ENCODE assay signal across 1 mouse cellular context in the genomic region with DNA sequence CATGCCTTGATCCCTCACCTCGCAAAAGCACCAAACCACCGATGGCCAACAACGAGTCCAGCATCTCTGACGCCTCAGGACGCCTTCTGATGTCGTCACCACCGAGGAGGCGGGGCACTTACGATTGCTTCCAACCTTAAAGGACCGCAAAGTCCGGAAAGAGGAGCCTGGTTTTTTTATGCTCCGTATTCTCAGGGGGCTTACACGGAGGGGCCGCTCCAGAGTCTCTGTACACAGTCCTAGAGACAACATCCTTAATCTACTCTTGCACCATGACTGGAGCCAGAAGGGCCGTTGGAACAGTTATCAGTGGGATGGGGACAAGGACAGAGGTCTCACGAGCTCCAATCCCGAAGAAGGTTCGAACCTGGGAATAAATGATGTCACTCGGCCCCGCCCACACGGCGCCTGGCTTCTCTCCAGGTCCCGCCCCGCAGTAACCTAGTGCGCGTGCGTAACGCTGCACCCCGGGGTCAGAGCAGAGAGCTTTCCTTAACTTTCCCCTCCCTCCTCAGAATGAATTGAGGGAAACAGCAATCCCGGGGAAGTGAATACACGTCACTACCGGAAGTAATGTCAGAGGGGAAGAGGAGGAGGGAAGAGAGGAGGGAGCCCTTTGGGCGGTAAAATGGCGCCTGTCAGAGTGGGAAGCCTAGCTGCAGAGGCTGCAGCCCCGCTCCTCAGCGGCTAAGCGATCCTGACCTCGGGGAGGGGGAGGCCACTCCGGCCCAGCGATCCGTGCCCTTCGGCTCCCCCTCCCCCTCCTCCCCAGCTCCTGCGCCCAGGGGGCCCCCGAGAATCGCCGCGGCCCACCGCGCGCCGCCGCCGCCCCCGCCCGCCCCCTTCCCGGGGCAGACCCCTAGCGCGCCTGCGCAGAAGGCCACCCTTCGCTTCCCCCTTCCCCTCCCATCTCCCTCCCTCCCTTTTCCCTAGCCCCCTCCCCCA.
TF ChIP-seq lines count a peak whose summit lies in the region.

No protein-coding gene starts in this region.

TF ChIP-seq in MEL, 35 proteins besides CTCF, POLR2A, EP300 and RAD21:
- TF ChIP-seq ZNF384 (IDR thresholded peaks at IDR 0.05; ENCODE audit: low read depth, low read length) (peak; percentile 79), BHLHE40 (IDR thresholded peaks at IDR 0.05; ENCODE audit: borderline replicate concordance, low read depth, low read length) (peak; percentile 47; the same call in 1 of the 2 replicates), MEF2A (IDR thresholded peaks at IDR 0.05; ENCODE audit: extremely low read depth, insufficient replicate concordance, low read depth, low read length, poor library complexity, severe bottlenecking) (no peak), MYC (IDR thresholded peaks at IDR 0.05; ENCODE audit: low read depth, low read length) (peak; percentile 81; the same call in 1 of the 2 replicates), MAFK (IDR thresholded peaks at IDR 0.05; ENCODE audit: borderline replicate concordance, low read depth, low read length) (no peak), ETS1 (IDR thresholded peaks at IDR 0.05; ENCODE audit: low read depth, low read length) (peak; percentile 78), NELFE (IDR thresholded peaks at IDR 0.05; ENCODE audit: low read depth, low read length) (peak; percentile 88), E2F4 (IDR thresholded peaks at IDR 0.05; ENCODE audit: borderline replicate concordance, low read depth, low read length) (0 out of 2 replicates have a peak, but pooled peaks have one; percentile 56), MAX (IDR thresholded peaks at IDR 0.05; ENCODE audit: low read length) (peak; percentile 75), GATA1 (IDR thresholded peaks at IDR 0.05; ENCODE audit: low read depth, low read length) (no peak), RCOR1 (IDR thresholded peaks at IDR 0.05; ENCODE audit: low read depth, low read length) (peak; percentile 10; the same call in 1 of the 2 replicates), UBTF (IDR thresholded peaks at IDR 0.05; ENCODE audit: borderline replicate concordance, insufficient read depth, low read depth, low read length) (0 out of 2 replicates have a peak, but pooled peaks have one; percentile 66), ZC3H11A (IDR thresholded peaks at IDR 0.05; ENCODE audit: low read depth, low read length) (0 out of 2 replicates have a peak, but pooled peaks have one; percentile 20), TBP (IDR thresholded peaks at IDR 0.05; ENCODE audit: low read depth, low read length) (peak; percentile 92), TAL1 (IDR thresholded peaks at IDR 0.05; ENCODE audit: low read length) (no peak), POLR2AphosphoS5 (IDR thresholded peaks at IDR 0.05; ENCODE audit: borderline replicate concordance, low read depth, low read length) (no peak), SMC3 (IDR thresholded peaks at IDR 0.05; ENCODE audit: low read depth, low read length) (no peak), MYB (IDR thresholded peaks at IDR 0.05; ENCODE audit: low read depth, low read length) (peak; percentile 83; the same call in 1 of the 2 replicates), CHD1 (IDR thresholded peaks at IDR 0.05; ENCODE audit: low read depth, low read length) (no peak), HCFC1 (IDR thresholded peaks at IDR 0.05; ENCODE audit: low read depth, low read length) (peak; percentile 83), SIN3A (IDR thresholded peaks at IDR 0.05; ENCODE audit: low read length) (peak; percentile 97), KAT2A (conservative IDR thresholded peaks at IDR 0.05; ENCODE audit: low read depth, low read length) (no peak; the same call in none of the 2 replicates), JUND (IDR thresholded peaks at IDR 0.05; ENCODE audit: low read depth, low read length) (no peak), MAZ (IDR thresholded peaks at IDR 0.05; ENCODE audit: low read depth, low read length) (peak; percentile 84), USF2 (IDR thresholded peaks at IDR 0.05; ENCODE audit: borderline replicate concordance in 1 of 2, insufficient read depth in 1 of 2, low read depth in 1 of 2, low read length in 2 of 2) (no peak), POLR2AphosphoS2 (IDR thresholded peaks at IDR 0.05; ENCODE audit: low read length) (peak; percentile 92), ELF1 (IDR thresholded peaks at IDR 0.05; ENCODE audit: low read depth, low read length) (peak; percentile 87), GABPA (IDR thresholded peaks at IDR 0.05; ENCODE audit: low read depth, low read length) (no peak), CHD2 (IDR thresholded peaks at IDR 0.05; ENCODE audit: low read length) (no peak), USF1 (IDR thresholded peaks at IDR 0.05; ENCODE audit: low read depth, low read length) (peak; percentile 43; the same call in 1 of the 2 replicates), NRF1 (IDR thresholded peaks at IDR 0.05; ENCODE audit: insufficient read depth, low read depth, low read length, poor library complexity, severe bottlenecking) (peak; percentile 100), TCF12 (IDR thresholded peaks at IDR 0.05; ENCODE audit: low read depth, low read length) (peak; percentile 64; the same call in 1 of the 2 replicates), MXI1 (IDR thresholded peaks at IDR 0.05; ENCODE audit: low read depth, low read length) (peak; percentile 97), ZKSCAN1 (IDR thresholded peaks at IDR 0.05; ENCODE audit: low read depth, low read length) (no peak), ZMIZ1 (IDR thresholded peaks at IDR 0.05; ENCODE audit: low read depth, low read length) (peak; percentile 69)
